Mouse (Mus musculus) CH12.LX (cell line): Measurements from ENCODE around the gene Yjefn3.

Experiments used
- BHLHE40 ChIP-seq: IDR thresholded peaks from 2 replicates; pipeline ENCODE4 v1.6.1; 2011; ENCODE audit warnings: mild to moderate bottlenecking, low read depth, low read length, improper control_type of control experiment
- CTCF ChIP-seq, 2 experiments: IDR thresholded peaks in 1 of 2; conservative IDR thresholded peaks in 1 of 2; 2 replicates each; pipeline ENCODE4 v1.5.1; 2011 to 2012; ENCODE audit warnings: low read depth in 2 of 2, low read length in 2 of 2, improper control_type of control experiment in 1 of 2, inconsistent platforms in 1 of 2, mild to moderate bottlenecking in 1 of 2, moderate library complexity in 1 of 2
- MAX ChIP-seq: IDR thresholded peaks from 2 replicates; pipeline ENCODE4 v1.6.1; 2011; ENCODE audit warnings: low read length, improper control_type of control experiment
- MEF2A ChIP-seq: IDR thresholded peaks from 2 replicates; pipeline ENCODE4 v1.6.1; 2014; ENCODE audit warnings: low read depth, mild to moderate bottlenecking, inconsistent platforms, low read length, improper control_type of control experiment, borderline replicate concordance
- POLR2A ChIP-seq: IDR thresholded peaks from 2 replicates; pipeline ENCODE4 v1.6.1; 2011; ENCODE audit warnings: low read depth, mild to moderate bottlenecking, improper control_type of control experiment, low read length

- TF ChIP-seq POLR2A = 0 out of 2 replicates have a peak, but pooled peaks have one; percentile 25
- no peak for TF ChIP-seq CTCF (conservative IDR thresholded peaks at IDR 0.05 in 1 of 2, IDR thresholded peaks at IDR 0.05 in 1 of 2; ENCODE audit: low read depth in 2 of 2, low read length in 2 of 2)
- no peak for TF ChIP-seq MAX
- TF ChIP-seq BHLHE40 = no peak
- TF ChIP-seq MEF2A = no peak
Observed at GRCm38 (mm10) chr8:69895772-69896451, 6.6 kb downstream of the Yjefn3 start.
